Mouse (Mus musculus) forebrain, embryonic 15.5 days (tissue): ENCODE measurements at regions not wholly inside any gene's neighbourhood (a gene's known extent, or its start where the extent isn't known, plus 50 kb on each side); places are given as distances from the start of the nearest gene placed in this dataset.

Source experiments
- ATAC-seq: fragments of 200-750 bp; cut with Nextera tagmentation; replicated peaks from 2 replicates; pipeline ENCODE4 v1.8.0; 2017; ENCODE audit warnings: mild to moderate bottlenecking, moderate TSS enrichment, moderate library complexity
- H3K27ac ChIP-seq: fragments of 300-500 bp; sonication (generic); replicated peaks from 2 replicates; pipeline ENCODE4 v1.5.1; 2015; ENCODE audit warnings: mild to moderate bottlenecking, inconsistent platforms
- H3K27me3 ChIP-seq: fragments of 300-500 bp; sonication (generic); 2 replicates; pipeline ENCODE4 v1.6.1; 2015; ENCODE audit warnings: inconsistent platforms
- H3K36me3 ChIP-seq: fragments of 300-500 bp; sonication (generic); 2 replicates; pipeline ENCODE4 v1.6.1; 2015; ENCODE audit warnings: mild to moderate bottlenecking, inconsistent platforms
- H3K4me1 ChIP-seq: fragments of 300-500 bp; sonication (generic); 2 replicates; pipeline ENCODE4 v1.6.1; 2015; ENCODE audit warnings: inconsistent platforms
- H3K4me2 ChIP-seq: fragments of 300-500 bp; sonication (generic); replicated peaks from 2 replicates; pipeline ENCODE4 v1.6.1; 2015; ENCODE audit warnings: mild to moderate bottlenecking, inconsistent platforms
- H3K4me3 ChIP-seq: fragments of 300-500 bp; sonication (generic); 2 replicates; pipeline ENCODE4 v1.5.1; 2015; ENCODE audit warnings: mild to moderate bottlenecking, inconsistent platforms
- H3K9ac ChIP-seq: fragments of 300-500 bp; sonication (generic); replicated peaks from 2 replicates; pipeline ENCODE4 v1.6.1; 2015; ENCODE audit warnings: mild to moderate bottlenecking, inconsistent platforms
- H3K9me3 ChIP-seq: fragments of 300-500 bp; sonication (generic); 2 replicates; pipeline ENCODE4 v1.6.1; 2016; ENCODE audit warnings: inconsistent platforms
- WGBS: fragments of 180-500 bp; shearing (Covaris S2); methylation state at CpG from one replicate; pipeline ENCODE4 v1.1.7; 2015; ENCODE audit warnings: mixed read lengths; 5-methylcytosine and 5-hydroxymethylcytosine counted together

GRCm38 (mm10) chr13:11247541-11247940 is 859.2 kb downstream of the Ryr2 start:
- Histone ChIP-seq H3K4me1 (no peaks in the 10 kb centered on the region), H3K4me2 (no peak overlapping the region), H3K4me3 (no peak overlapping the region), H3K9ac (no peak overlapping the region), H3K36me3 (no peaks in the 10 kb centered on the region), H3K9me3 (no peaks in the 10 kb centered on the region), H3K27ac (no peak overlapping the region), H3K27me3 (no peaks in the 10 kb centered on the region)
- no peak for ATAC-seq

- H3K9me3 ChIP-seq: no peaks in the 10 kb centered on the region
Measured at GRCm38 (mm10) chr13:11216671-11217330, 856.2 kb upstream of the Chrm3 start.

GRCm38 (mm10) chr13:11210109-11210508 is 849.5 kb upstream of the Chrm3 start:
- H3K9me3 ChIP-seq: no peaks in the 10 kb centered on the region
- no peak overlapping the region for H3K4me2 ChIP-seq
- H3K36me3 ChIP-seq: no peaks in the 10 kb centered on the region
- H3K4me3 ChIP-seq: no peak overlapping the region
- H3K27ac ChIP-seq: no peak overlapping the region
- WGBS: 86% methylated on average over 1 of the region's 1 CpGs
- no peaks in the 10 kb centered on the region for H3K4me1 ChIP-seq
- ATAC-seq: no peak
- H3K9ac ChIP-seq: no peak overlapping the region
- H3K27me3 ChIP-seq: no peaks in the 10 kb centered on the region

More at GRCm38 (mm10) chr13:11216671-11217330, 856.2 kb upstream of the Chrm3 start:
- no peaks in the 10 kb centered on the region for H3K4me1 ChIP-seq
- H3K9ac ChIP-seq: no peak overlapping the region
- WGBS: 51% methylated on average over 3 of the region's 3 CpGs
- H3K27ac ChIP-seq: peak overlapping the region; percentile 57
- H3K4me2 ChIP-seq: no peak overlapping the region
- H3K27me3 ChIP-seq: no peaks in the 10 kb centered on the region
- peak; percentile 86 for ATAC-seq
- no peak overlapping the region for H3K4me3 ChIP-seq
- no peaks in the 10 kb centered on the region for H3K36me3 ChIP-seq

GRCm38 (mm10) chr13:11205216-11205786 is 844.7 kb upstream of the Chrm3 start:
- Histone ChIP-seq H3K4me1 (no peaks in the 10 kb centered on the region), H3K27ac (no peak overlapping the region), H3K9me3 (no peaks in the 10 kb centered on the region), H3K27me3 (no peaks in the 10 kb centered on the region), H3K36me3 (no peaks in the 10 kb centered on the region), H3K4me3 (no peak overlapping the region), H3K4me2 (no peak overlapping the region), H3K9ac (no peak overlapping the region)
- 75% methylated on average over 6 of the region's 6 CpGs for WGBS
- ATAC-seq: no peak

DNA sequence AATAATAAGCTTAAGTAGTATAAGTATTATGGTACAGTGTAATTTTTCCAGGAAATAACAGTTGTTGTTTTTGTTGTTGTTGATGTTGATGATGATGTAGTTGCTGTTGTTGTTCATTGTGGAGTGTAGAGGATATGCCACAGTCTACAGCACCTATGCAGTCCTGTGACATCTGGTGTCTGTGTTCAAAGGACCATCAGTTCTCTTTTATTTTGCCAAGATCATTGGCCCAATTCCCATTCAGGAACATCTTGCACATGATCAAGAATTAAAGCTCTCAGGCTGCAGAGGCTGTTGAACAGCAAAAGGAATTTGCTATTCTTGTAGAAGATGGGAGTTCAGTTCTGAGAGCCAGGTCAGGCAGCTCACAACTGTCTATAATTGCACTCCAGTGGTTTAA is 841.3 kb upstream of the Chrm3 start:
- Histone ChIP-seq H3K4me3 (no peak overlapping the region), H3K4me1 (no peaks in the 10 kb centered on the region), H3K27ac (no peak overlapping the region; the same call in 1 of the 2 replicates), H3K9me3 (no peaks in the 10 kb centered on the region), H3K27me3 (no peaks in the 10 kb centered on the region), H3K36me3 (no peaks in the 10 kb centered on the region), H3K9ac (no peak overlapping the region), H3K4me2 (no peak overlapping the region)
- ATAC-seq: peak; percentile 48; the same call in 1 of the 2 replicates

DNA sequence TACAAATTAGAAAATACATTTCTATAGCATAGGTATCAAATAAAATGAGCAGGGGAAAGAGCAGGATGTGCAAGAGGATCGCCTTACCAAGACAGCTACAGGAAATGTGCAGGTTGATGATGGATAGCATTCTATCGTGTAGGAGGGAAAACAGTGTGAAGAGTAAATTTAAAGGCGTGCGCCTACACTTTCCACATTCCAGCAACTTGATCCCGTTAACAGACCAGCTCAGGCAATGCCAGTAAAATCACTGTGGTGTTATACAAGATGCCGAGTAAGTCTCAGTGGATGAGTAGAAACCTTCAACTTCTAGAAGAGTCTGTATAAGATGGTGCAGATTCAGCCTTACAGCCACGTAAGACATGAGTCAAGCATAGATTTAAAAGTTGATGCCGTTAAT is 831.8 kb upstream of the Chrm3 start:
- Histone ChIP-seq H3K4me2 (no peak overlapping the region), H3K4me3 (no peak overlapping the region), H3K9ac (no peak overlapping the region), H3K4me1 (no peaks in the 10 kb centered on the region), H3K27ac (no peak overlapping the region), H3K27me3 (no peaks in the 10 kb centered on the region), H3K36me3 (no peaks in the 10 kb centered on the region), H3K9me3 (no peaks in the 10 kb centered on the region)
- ATAC-seq: no peak
- 92% methylated on average over 8 of the region's 8 CpGs for WGBS

GRCm38 (mm10) chr13:11181191-11181590 is 820.5 kb upstream of the Chrm3 start:
- ATAC-seq: no peak

GRCm38 (mm10) chr13:11180356-11180755 is 819.7 kb upstream of the Chrm3 start:
- no peak overlapping the region for H3K9ac ChIP-seq
- ATAC-seq: no peak
- WGBS: 87% methylated on average over 1 of the region's 1 CpGs
- no peaks in the 10 kb centered on the region for H3K9me3 ChIP-seq
- H3K4me1 ChIP-seq: no peaks in the 10 kb centered on the region
- H3K4me2 ChIP-seq: no peak overlapping the region
- H3K4me3 ChIP-seq: no peak overlapping the region
- no peaks in the 10 kb centered on the region for H3K27me3 ChIP-seq
- no peak overlapping the region for H3K27ac ChIP-seq
- no peaks in the 10 kb centered on the region for H3K36me3 ChIP-seq

More at GRCm38 (mm10) chr13:11181191-11181590, 820.5 kb upstream of the Chrm3 start:
- Histone ChIP-seq H3K9me3 (no peaks in the 10 kb centered on the region), H3K4me1 (no peaks in the 10 kb centered on the region), H3K27ac (no peak overlapping the region), H3K4me2 (no peak overlapping the region), H3K36me3 (no peaks in the 10 kb centered on the region), H3K9ac (no peak overlapping the region), H3K27me3 (no peaks in the 10 kb centered on the region), H3K4me3 (no peak overlapping the region)

- ATAC-seq: no peak
- H3K36me3 ChIP-seq: no peaks in the 10 kb centered on the region
- WGBS: 86% methylated on average over 2 of the region's 2 CpGs
Measured at GRCm38 (mm10) chr13:11178586-11178985, 817.9 kb upstream of the Chrm3 start.

GRCm38 (mm10) chr13:11177642-11178420 is 817.2 kb upstream of the Chrm3 start:
- 73% methylated on average over 6 of the region's 6 CpGs for WGBS
- no peak overlapping the region for H3K4me2 ChIP-seq

More at GRCm38 (mm10) chr13:11178586-11178985, 817.9 kb upstream of the Chrm3 start:
- no peaks in the 10 kb centered on the region for H3K9me3 ChIP-seq
- H3K4me3 ChIP-seq: no peak overlapping the region
- no peak overlapping the region for H3K27ac ChIP-seq
- no peaks in the 10 kb centered on the region for H3K4me1 ChIP-seq
- no peak overlapping the region for H3K4me2 ChIP-seq
- no peaks in the 10 kb centered on the region for H3K27me3 ChIP-seq
- no peak overlapping the region for H3K9ac ChIP-seq

DNA sequence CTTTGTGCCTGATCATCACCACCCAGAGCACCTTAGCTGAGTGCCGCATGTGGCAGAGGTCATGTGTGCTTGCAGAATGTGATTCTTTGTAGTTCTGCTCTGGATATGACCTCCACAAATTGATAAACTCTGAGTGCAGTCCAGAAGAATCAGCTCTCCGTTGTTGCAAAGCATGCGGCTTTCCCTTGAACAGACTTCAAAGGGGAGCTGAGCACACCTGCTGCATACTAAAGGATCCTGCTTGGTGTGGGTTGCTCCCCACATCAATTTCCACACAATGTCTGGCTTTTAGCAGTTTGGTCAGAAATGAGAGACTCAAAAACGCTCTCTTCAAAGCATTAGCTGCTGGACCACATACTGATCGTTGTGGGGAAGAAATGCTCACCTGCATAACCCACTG is 806.5 kb upstream of the Chrm3 start:
- no peaks in the 10 kb centered on the region for H3K27me3 ChIP-seq
- H3K9ac ChIP-seq: no peak overlapping the region
- peak; percentile 19; the same call in 1 of the 2 replicates for ATAC-seq
- H3K4me2 ChIP-seq: no peak overlapping the region
- H3K9me3 ChIP-seq: no peaks in the 10 kb centered on the region
- H3K36me3 ChIP-seq: no peaks in the 10 kb centered on the region
- no peak overlapping the region for H3K4me3 ChIP-seq
- H3K27ac ChIP-seq: no peak overlapping the region
- H3K4me1 ChIP-seq: no peaks in the 10 kb centered on the region
- WGBS: 73% methylated on average over 5 of the region's 5 CpGs

More at GRCm38 (mm10) chr13:11177642-11178420, 817.2 kb upstream of the Chrm3 start:
- Histone ChIP-seq H3K9me3 (no peaks in the 10 kb centered on the region), H3K9ac (no peak overlapping the region), H3K27ac (no peak overlapping the region), H3K36me3 (no peaks in the 10 kb centered on the region), H3K4me3 (no peak overlapping the region), H3K27me3 (no peaks in the 10 kb centered on the region), H3K4me1 (no peaks in the 10 kb centered on the region)
- ATAC-seq: 0 out of 2 replicates have a peak, but pooled peaks have one; percentile 70

DNA sequence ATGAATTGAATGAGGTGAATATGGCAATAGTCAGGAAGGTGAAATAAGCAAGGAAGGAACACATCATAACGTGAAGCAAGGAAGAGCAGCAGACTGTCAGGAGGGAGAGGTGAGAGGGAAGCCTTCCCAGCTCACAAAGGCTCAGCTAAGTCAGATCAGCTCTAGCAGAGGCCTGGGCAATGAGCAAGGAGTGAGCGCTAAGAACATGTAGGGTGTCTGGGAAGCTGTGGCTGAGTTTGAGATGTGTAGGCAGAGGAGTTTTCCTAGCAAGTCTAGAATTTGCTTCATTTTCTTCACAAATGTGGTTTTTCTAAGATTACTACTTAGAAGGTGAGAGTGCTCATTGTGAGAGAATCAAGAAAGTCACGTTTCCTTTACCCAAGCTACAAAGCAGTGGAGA is 803.5 kb upstream of the Chrm3 start:
- H3K27ac ChIP-seq: no peak overlapping the region
- H3K36me3 ChIP-seq: no peaks in the 10 kb centered on the region
- no peak overlapping the region for H3K4me2 ChIP-seq
- H3K9ac ChIP-seq: no peak overlapping the region
- H3K9me3 ChIP-seq: no peaks in the 10 kb centered on the region
- no peak overlapping the region for H3K4me3 ChIP-seq
- H3K4me1 ChIP-seq: no peaks in the 10 kb centered on the region
- 80% methylated on average over 3 of the region's 3 CpGs for WGBS
- no peaks in the 10 kb centered on the region for H3K27me3 ChIP-seq
- ATAC-seq: no peak
